Mouse (Mus musculus): ENCODE results near the gene B3galnt2. TPM values are rescaled to one million over a fixed set of nuclear protein-coding genes. Genes with fewer than 3 reads are reported as not detected.

The B3galnt2 gene
- polyA plus RNA-seq, 1 experiment, result 14.7 TPM

DNA sequence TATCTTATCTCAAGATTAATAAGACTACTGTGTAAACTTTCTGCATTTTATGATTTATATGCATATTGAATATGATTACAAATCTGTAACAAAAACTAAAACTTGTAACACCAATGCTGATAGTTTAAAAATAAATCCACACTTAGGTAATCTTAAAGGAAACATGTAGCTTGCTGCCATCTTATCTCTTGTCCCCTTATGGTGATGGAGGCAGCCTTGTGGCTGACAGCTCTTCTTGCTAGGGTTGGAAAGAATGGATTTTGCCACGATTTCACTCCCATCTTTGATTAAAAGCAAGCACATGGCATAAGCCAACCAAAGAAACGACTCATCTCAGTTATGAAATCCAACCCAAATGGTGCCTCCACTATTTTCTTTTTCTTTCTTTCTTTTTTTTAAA lies 90.3 kb downstream of the B3galnt2 start:
- DNase-seq (ENCODE audit: low read depth, low spot score), result no peak
- 72% methylated on average over 2 of the region's 2 CpGs for WGBS

Other genes with a start within 250 kb of the B3galnt2 start
- 0.85 and 1.2 TPM in 2 replicates for gene Gng4, start 170.4 kb upstream of the B3galnt2 start, polyA plus RNA-seq (2012; rRNA removed)
- gene Tbce, start 85.2 kb downstream of the B3galnt2 start, polyA plus RNA-seq (2012; rRNA removed), result 15.9 and 17.8 TPM in 2 replicates
- 2.6 and 4.3 TPM in 2 replicates for gene Arid4b, start 108.8 kb downstream of the B3galnt2 start, polyA plus RNA-seq (2012; rRNA removed)
- gene Ggps1, start 109.0 kb downstream of the B3galnt2 start, polyA plus RNA-seq (2012; rRNA removed), result 7.6 and 10.2 TPM in 2 replicates